Mouse (Mus musculus) embryonic fibroblast, embryonic 13.5 days (primary cell): ENCODE measurements at regions not wholly inside any gene's neighbourhood (a gene's known extent, or its start where the extent isn't known, plus 50 kb on each side); places are given as distances from the start of the nearest gene placed in this dataset.

ENCODE experiments used
- CTCF ChIP-seq: IDR thresholded peaks from 2 replicates; pipeline ENCODE4 v1.5.1; 2011; ENCODE audit warnings: mild to moderate bottlenecking, control low read depth, low read length, moderate library complexity, borderline replicate concordance; ENCODE audit not compliant: insufficient read depth
- POLR2A ChIP-seq: IDR thresholded peaks from 2 replicates; pipeline ENCODE4 v1.6.1; 2011; ENCODE audit warnings: low read depth, mild to moderate bottlenecking, control low read depth, low read length, moderate library complexity

GRCm38 (mm10) chr8:93713221-93713620, 96.5 kb upstream of the Gnao1 start:
- TF ChIP-seq POLR2A (no peak), CTCF (no peak)
